25 mouse cellular contexts compared by ENCODE assay signal in the genomic region with DNA sequence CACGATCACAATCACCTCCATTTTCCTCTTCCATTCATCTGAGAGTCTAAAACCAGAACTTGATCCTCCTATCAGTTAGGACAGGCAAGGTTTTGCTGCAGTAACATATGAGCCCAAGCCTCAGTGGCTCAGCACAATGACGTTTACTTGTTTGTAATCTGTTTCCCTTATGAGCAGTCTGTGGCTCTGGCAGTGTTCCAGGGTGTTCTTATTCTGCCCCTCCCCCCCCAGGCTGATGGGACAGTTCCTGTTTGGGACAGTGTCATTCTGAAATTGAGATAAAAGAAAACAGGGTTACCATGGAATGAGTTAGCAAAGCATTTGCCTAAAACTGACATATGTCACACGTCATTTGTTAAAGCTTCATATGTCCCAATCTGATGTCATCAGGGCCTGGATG.
DNase-seq lines count a peak whose midpoint lies in the region; ATAC-seq lines count a peak whose summit lies in the region.
"Had no signal": no experiment of that assay in that cellular context is flagged by ENCODE, and none has a peak within 500 bp of the region (broad histone marks: within the 10 kb centered on the region; RNA-seq: fewer than 3 reads in every experiment).

No protein-coding gene starts in this region.

- H3K27ac ChIP-seq in kidney, embryonic 14.5 days (ENCODE audit: low read depth, low read length) = no peak overlapping the region
- H3K27ac ChIP-seq: embryonic facial prominence, embryonic 12.5 days; gastrocnemius, adult 2 months; heart, embryonic 15.5 days; hindbrain, embryonic 14.5 days; macrophage; midbrain, embryonic 13.5 days; neural tube, embryonic 13.5 days had no signal

- DNase-seq in kidney, postnatal 10 days = peak; percentile 44
- peak; percentile 74 for DNase-seq in 416B (ENCODE audit: low read depth)
- DNase-seq in induced T-regulatory cell, adult 2 months (ENCODE audit: low read depth) = peak; percentile 49
- no peak for DNase-seq in ovary, postnatal 14 days (ENCODE audit: low spot score)
- DNase-seq in ovary, postnatal 36 days (ENCODE audit: low spot score) = no peak
- DNase-seq in natural killer cell, adult 2 months (ENCODE audit: low spot score in 2 of 2) = no peak
- DNase-seq: adrenal gland, adult 2 months; cerebellum, adult 11 months; cerebellum, postnatal 10 days; gastrocnemius, adult 2 months; heart, postnatal 36 days; kidney, adult 2 months; kidney, postnatal 14 days; thymus, postnatal 14 days had no signal

- ATAC-seq in kidney, embryonic 14.5 days (ENCODE audit: low FRiP score, low TSS enrichment) = no peak
- peak; percentile 53 for ATAC-seq in megakaryocyte, adult 5-6 weeks (ENCODE audit: poor library complexity, severe bottlenecking)
- ATAC-seq: CD4-positive, CD25-positive, alpha-beta regulatory T cell, adult 4 months; midbrain, embryonic 13.5 days; Patski had no signal

- H3K9me3 ChIP-seq in kidney, embryonic 14.5 days (ENCODE audit: control insufficient read depth, low read length) = no peaks in the 10 kb centered on the region; the same call in 1 of the 2 replicates
- H3K9me3 ChIP-seq: embryonic facial prominence, embryonic 12.5 days; heart, embryonic 15.5 days; midbrain, embryonic 13.5 days; neural tube, embryonic 13.5 days had no signal

- H3K9ac ChIP-seq in kidney, embryonic 14.5 days (ENCODE audit: low read depth, low read length) = no peak overlapping the region
- H3K9ac ChIP-seq: embryonic facial prominence, embryonic 12.5 days; heart, embryonic 15.5 days; hindbrain, embryonic 14.5 days; midbrain, embryonic 13.5 days; neural tube, embryonic 13.5 days had no signal

- 79% methylated on average over 3 of the region's 3 CpGs for WGBS in kidney, embryonic 14.5 days

- no peak overlapping the region for H3K4me3 ChIP-seq in kidney, embryonic 14.5 days (ENCODE audit: low read length)
- H3K4me3 ChIP-seq: embryonic facial prominence, embryonic 12.5 days; gastrocnemius, adult 2 months; heart, embryonic 15.5 days; midbrain, embryonic 13.5 days; neural tube, embryonic 13.5 days had no signal

- no peaks in the 10 kb centered on the region; the same call in 1 of the 2 replicates for H3K27me3 ChIP-seq in kidney, embryonic 14.5 days (ENCODE audit: control insufficient read depth, insufficient read depth, low read length)
- H3K27me3 ChIP-seq: embryonic facial prominence, embryonic 12.5 days; heart, embryonic 15.5 days; midbrain, embryonic 13.5 days; neural tube, embryonic 13.5 days; Patski had no signal

- peaks cover 7% of the 10 kb centered on the region; the same call in 1 of the 2 replicates for H3K4me1 ChIP-seq in kidney, embryonic 14.5 days (ENCODE audit: control insufficient read depth, insufficient read depth, low read length)

- no peaks in the 10 kb centered on the region for H3K36me3 ChIP-seq in kidney, embryonic 14.5 days (ENCODE audit: control insufficient read depth, insufficient read depth, low read length)
- H3K36me3 ChIP-seq: embryonic facial prominence, embryonic 12.5 days; heart, embryonic 15.5 days; midbrain, embryonic 13.5 days; neural tube, embryonic 13.5 days had no signal

- H3K4me2 ChIP-seq in kidney, embryonic 14.5 days (replicated peaks; ENCODE audit: low read depth, low read length) = no peak overlapping the region
- H3K4me2 ChIP-seq: embryonic facial prominence, embryonic 12.5 days; heart, embryonic 15.5 days; hindbrain, embryonic 14.5 days; liver, embryonic 11.5 days; midbrain, embryonic 13.5 days; neural tube, embryonic 13.5 days had no signal

Comparison
In these comparisons a context has a peak if more than half of its experiments do, and no peak if none do; other contexts are left out.
1. DNase-seq: peak in kidney, postnatal 10 days (single experiment), 416B (single experiment) and induced T-regulatory cell, adult 2 months (single experiment); none in ovary, postnatal 14 days (single experiment), ovary, postnatal 36 days (single experiment) and natural killer cell, adult 2 months (0 of 2).